Mouse (Mus musculus): ENCODE data around the gene Abca2. TPM values are rescaled to one million over a fixed set of nuclear protein-coding genes. Genes with fewer than 3 reads are reported as not detected.

Abca2 gene
- polyA plus RNA-seq (2012; rRNA removed), result 43.4 and 48.8 TPM in 2 replicates

DNA sequence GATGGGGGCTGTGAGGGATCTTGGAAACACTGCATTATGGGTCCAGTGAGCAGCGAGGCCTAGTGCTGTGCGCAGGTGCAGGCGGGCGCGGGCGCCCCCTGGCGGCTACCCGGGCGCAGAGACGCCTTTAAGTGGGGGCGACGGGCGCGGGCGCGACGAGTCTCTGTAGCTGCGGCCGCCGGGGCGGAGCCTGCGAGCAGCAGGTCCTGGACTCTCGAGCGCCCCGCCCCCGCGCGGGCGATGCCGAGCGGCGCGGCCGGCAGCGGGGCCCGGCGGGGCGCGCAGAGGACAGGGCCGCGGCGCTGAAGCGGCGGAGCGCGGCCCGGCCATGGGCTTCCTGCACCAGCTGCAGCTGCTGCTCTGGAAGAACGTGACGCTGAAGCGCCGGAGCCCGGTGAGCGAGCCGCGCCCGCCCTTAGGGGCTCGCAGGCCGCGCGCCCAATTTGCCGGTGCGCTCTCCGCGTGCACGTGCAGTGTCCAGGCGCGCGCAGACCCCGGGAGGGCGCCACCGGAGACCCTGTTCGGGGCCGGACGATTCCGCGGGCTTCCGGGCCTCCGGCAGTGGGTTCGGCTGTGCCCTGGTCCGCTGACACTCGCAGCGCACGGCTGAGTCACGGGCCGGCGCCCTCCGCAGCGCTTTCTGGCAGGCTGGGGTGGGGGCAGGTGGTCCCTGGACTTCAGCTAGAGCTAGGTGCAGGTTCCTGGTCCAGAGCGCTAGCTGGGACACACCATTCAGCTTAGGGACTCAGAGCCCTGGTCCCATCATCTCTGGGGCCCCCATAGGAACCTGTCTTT, at the start of gene Abca2:
Gene Abca2 (plus strand): TSS at position 262 of the 795 bp plus-strand sequence.

DNA sequence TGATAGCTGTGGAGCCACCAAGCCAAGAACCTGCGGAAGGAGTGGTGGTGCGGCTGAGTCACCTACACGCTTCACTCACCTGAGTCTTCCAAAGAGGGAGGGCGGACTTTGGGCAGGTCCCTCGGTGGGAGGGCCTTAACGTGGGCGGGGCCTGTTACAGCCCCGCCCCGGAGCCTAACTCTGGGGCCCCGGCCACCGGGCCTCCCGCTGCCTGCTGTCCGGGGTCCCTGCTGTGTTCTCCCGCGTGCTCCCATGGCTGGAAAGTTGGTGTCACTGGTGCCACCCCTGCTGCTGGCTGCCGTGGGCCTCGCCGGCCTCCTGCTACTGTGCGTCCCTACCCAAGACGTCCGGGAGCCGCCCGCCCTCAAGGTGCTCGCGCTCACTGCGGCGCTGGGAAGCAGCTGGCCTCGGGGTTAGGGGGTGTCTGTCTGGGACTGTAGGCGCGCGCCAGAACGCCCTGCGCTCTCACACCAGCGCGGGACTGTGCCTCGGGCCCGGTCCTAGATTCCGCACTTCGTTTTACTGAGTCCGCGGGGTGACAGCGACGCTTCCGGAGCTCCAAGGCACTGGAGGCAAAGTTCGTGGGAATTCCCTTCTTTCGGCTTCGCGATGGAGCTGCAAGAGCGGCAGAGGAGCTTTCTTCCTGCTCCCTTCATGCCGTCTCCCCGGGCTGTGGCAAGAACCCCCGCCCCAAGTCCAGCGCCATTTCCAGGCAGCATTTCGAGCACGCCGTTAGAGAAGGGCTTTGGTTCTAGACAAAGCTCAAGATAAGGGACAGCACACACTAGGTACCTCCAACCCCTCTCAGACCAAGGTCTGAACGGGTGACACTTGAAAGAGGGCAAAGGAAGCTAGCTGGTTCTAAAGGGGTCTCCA, 32.5 kb upstream of the Abca2 start, which contains the start of gene Entpd2:
Gene Entpd2 (plus strand): TSS at position 154 of the 876 bp plus-strand sequence.

DNA sequence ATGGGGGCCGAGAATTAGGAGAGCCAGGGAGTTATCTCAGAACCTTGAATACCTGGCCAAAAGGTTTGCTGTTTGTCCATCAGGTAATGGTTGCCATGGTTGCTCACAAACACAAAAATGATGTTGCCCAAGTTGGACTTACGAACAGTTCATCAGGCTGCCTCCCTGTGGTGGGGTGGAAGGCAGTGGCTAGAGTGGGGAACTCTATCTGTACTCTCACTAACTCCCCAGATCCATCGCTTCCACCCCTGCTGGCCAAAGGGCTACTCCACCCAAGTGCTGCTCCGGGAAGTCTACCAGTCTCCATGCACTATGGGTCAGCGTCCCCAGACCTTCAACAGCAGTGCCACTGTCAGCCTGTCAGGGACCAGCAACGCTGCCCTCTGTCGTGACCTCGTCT, 29.5 kb upstream of the Abca2 start, which contains the start of gene Npdc1:
Gene Npdc1 (plus strand): TSS at position 301 of the 400 bp plus-strand sequence.

DNA sequence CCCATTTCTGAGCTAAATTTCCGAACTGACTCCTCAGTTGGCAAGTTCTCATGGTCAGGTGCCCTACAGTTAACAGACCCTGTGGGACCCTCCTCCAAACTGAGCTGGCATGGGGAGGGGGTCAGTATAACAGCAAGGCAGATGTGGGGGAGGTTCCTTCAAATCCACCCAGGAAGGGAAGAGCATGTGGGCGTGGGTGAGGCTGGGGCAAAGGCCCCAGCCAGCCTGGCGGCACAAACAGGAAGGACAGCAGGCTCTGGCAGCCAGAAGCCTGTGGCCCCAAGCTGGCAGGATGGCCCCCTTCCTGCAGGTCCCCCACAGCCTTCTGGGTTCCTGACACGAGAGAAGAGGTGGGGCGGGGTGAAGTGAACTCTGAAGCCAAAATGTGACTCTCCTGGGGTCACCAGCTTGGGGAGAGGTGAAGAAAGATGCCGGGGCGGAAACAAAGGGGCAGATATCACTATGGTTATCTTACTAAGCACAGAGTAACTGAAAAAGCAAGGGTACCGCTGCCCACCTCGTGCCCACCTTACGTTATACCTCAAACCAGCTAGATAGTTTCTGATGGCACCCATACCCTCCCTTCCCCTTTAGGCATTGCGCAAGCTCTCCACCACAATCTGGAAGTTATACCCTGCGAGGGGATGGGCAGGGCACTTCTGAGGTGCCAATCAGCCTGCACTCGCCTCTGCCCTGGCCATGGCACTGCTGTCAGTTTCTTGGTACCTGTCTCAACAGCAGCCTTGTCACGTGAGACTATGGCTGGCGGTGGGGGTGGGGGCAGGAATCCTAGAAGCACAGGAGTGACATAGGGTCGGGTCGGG, 5.7 kb upstream of the Abca2 start, which contains the start of gene Fut7:
Gene Fut7 (plus strand): TSS at position 681 of the 824 bp plus-strand sequence.

DNA sequence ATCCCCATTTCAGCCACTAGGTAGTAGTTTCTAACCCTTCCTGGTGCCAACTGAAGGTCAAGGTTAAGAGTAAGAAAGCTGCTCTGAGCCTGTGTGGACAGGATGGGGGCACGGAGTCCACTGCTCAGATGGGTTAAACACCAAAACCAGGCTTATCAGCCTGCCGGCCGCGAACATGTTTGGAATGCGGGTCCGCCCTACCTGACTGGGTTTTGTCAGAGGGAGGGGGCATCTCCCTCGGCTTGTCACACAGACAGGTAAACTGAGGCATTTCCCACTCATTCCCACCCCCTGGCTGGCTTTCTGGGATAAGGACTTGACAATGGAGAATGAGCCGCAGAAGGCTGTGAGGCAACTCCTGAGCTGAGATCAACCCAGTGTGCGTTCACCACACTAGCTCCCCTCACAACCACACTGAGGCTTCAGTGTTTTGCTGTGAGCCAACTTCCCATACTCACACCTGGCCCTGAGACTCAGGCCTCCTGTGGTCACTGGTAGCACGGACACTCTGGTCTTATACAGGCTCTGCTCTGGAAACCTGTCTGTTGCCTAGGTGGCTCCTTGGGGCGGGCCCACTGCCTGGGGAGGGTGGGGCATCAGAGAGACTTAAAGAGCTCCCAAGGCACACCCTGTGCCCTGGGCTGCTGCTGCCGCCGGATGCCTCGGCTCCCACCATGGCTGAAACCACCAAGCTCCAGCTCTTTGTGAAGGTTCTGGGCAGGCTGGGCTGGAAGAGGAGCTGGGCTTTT, 27.9 kb downstream of the Abca2 start, which contains the start of gene Clic3:
Gene Clic3 (plus strand): TSS at position 634 of the 749 bp plus-strand sequence.

DNA sequence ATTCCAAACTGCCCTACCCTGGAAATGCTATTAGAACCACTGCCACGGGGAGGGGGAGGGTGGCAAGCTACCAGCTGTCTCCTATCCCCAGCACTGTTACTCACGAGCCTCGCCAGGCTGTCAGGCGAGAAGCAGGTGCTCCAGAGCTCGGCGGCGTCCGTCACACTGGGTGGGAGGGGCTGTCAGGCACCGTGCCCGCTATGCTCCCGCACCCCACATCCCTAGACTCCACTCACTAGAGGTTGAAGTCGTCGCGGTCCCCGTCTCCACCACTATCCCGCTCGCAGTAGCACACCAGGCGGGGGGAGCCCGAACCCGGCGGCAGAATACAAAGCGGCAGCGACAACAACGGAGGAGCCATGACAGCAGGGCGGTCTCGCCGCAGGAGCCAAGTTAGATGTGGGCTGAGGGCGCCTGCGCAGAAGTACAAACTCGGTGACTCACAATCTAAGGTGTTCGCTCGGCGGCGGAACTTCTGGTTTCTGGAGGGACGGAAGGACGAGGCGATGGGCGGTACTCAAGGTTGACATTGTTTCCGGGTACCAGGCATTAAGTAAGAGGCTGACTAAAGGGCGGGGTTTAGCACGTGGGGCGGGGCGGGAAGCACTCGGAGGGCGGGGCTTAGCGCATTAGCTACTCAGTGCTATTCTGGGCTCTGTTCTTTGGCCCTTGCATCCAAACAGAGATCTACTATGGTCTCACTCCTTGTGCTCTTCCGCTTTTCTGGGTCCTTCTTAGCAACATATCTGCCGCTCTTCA, 32.2 kb downstream of the Abca2 start, which contains the start of gene Paxx:
Gene Paxx (minus strand): TSS at position 544 of the 759 bp plus-strand sequence.

DNA sequence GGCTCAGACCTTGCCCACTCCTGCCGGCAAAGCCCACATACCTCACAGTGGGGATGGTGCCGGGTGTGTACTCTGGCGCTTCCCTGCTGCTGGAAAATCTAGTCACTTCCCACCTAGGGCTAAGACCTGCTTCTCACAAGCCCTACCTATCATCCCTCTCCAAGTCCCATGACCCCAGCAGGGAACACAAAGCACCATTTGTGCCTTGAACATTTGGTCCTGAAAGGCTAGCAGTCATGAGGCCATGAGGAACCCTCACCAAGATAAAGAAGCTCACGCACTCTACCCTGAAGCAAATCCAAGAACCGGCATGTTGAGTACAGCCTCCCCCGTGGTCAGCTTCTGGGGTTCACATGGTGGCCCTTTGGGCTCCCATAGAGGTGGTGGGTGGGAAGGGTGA, 41.5 kb downstream of the Abca2 start, which contains the start of gene Ptgds:
Gene Ptgds (minus strand): TSS at position 78 of the 400 bp plus-strand sequence.

DNA sequence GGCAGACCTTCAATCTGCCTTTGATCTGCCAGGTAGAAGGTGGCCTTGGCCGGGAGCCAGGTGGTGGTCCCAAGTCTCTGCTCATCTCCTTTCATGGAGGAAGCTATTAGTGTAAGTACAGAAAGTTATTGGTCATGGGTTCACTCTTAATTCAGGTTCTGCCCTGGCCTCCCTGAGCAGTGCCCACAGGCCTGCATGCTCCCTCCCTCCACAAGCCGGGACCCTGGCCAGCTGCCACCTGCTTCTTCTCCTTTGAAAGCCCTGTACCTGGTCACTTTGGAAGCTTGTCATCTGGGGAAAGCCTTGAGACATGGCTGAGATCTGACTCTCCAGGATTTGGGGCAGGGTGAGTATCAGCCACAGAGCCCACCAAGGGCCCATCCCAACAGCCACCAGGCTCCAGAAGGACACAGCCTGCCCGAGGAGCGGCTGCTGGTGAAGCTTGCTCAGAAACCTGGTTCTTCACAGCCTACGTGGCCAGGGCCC, 65.0 kb downstream of the Abca2 start, which contains the start of gene Lcn12:
Gene Lcn12 (minus strand): TSS at position 436 of the 486 bp plus-strand sequence.

Other genes starting within 250 kb of the Abca2 start
- gene Nrarp, start 247.9 kb upstream of the Abca2 start, polyA plus RNA-seq (2012; rRNA removed), result 37.0 and 53.2 TPM in 2 replicates
- 1.8 and 2.2 TPM in 2 replicates for gene Tor4a, start 231.8 kb upstream of the Abca2 start, polyA plus RNA-seq (2012; rRNA removed)
- 79.8 and 89.6 TPM in 2 replicates for gene Nelfb, start 217.2 kb upstream of the Abca2 start, polyA plus RNA-seq (2012; rRNA removed)
- not detected in 2 replicates for gene Stpg3, start 214.1 kb upstream of the Abca2 start, polyA plus RNA-seq (2012; rRNA removed)
- gene Fam166a, start 210.0 kb upstream of the Abca2 start, polyA plus RNA-seq (2012; rRNA removed), result 0.13 and 0.33 TPM in 2 replicates
- gene Tubb4b, start 204.0 kb upstream of the Abca2 start, polyA plus RNA-seq (2012; rRNA removed), result 415 and 443 TPM in 2 replicates
- gene Slc34a3, start 194.3 kb upstream of the Abca2 start, polyA plus RNA-seq (2012; rRNA removed), result not detected in 2 replicates
- gene Rnf224, start 191.9 kb upstream of the Abca2 start, polyA plus RNA-seq (2012; rRNA removed), result not detected in 2 replicates
- 91.0 and 95.4 TPM in 2 replicates for gene Rnf208, start 186.4 kb upstream of the Abca2 start, polyA plus RNA-seq (2012; rRNA removed)
- gene Cysrt1, start 186.3 kb upstream of the Abca2 start, polyA plus RNA-seq (2012; rRNA removed), result 0.06 and 0.34 TPM in 2 replicates
- gene AL732309.1, start 181.8 kb upstream of the Abca2 start, polyA plus RNA-seq (2012; rRNA removed), result 16.3 and 16.9 TPM in 2 replicates
- 24.3 and 25.3 TPM in 2 replicates for gene Tmem203, start 173.3 kb upstream of the Abca2 start, polyA plus RNA-seq (2012; rRNA removed)
- gene Tprn, start 166.1 kb upstream of the Abca2 start, polyA plus RNA-seq (2012; rRNA removed), result 9.4 and 10.5 TPM in 2 replicates
- gene Ssna1, start 156.3 kb upstream of the Abca2 start, polyA plus RNA-seq (2012; rRNA removed), result 122 and 127 TPM in 2 replicates
- gene Anapc2, start 156.2 kb upstream of the Abca2 start, polyA plus RNA-seq (2012; rRNA removed), result 121 and 122 TPM in 2 replicates
- gene Tmem210, start 140.6 kb upstream of the Abca2 start, polyA plus RNA-seq (2012; rRNA removed), result not detected in 2 replicates
- gene Lrrc26, start 138.8 kb upstream of the Abca2 start, polyA plus RNA-seq (2012; rRNA removed), result 0.08 TPM in 1 of 2 replicates, not detected in the other
- 23.9 and 26.6 TPM in 2 replicates for gene Grin1, start 109.5 kb upstream of the Abca2 start, polyA plus RNA-seq (2012; rRNA removed)
- gene Man1b1, start 96.4 kb upstream of the Abca2 start, polyA plus RNA-seq (2012; rRNA removed), result 28.2 and 34.0 TPM in 2 replicates
- 48.1 and 51.1 TPM in 2 replicates for gene Dpp7, start 72.3 kb upstream of the Abca2 start, polyA plus RNA-seq (2012; rRNA removed)
- 4.2 and 6.0 TPM in 2 replicates for gene Uap1l1, start 63.0 kb upstream of the Abca2 start, polyA plus RNA-seq (2012; rRNA removed)
- 29.5 and 39.5 TPM in 2 replicates for gene Sapcd2, start 56.4 kb upstream of the Abca2 start, polyA plus RNA-seq (2012; rRNA removed)
- 2.0 and 3.8 TPM in 2 replicates for gene Entpd2, start 32.8 kb upstream of the Abca2 start, polyA plus RNA-seq (2012; rRNA removed)
- 585 and 599 TPM in 2 replicates for gene Npdc1, start 29.4 kb upstream of the Abca2 start, polyA plus RNA-seq (2012; rRNA removed)
- gene Fut7, start 5.4 kb upstream of the Abca2 start, polyA plus RNA-seq (2012; rRNA removed), result 0.39 and 0.44 TPM in 2 replicates
- gene Clic3, start 28.1 kb downstream of the Abca2 start, polyA plus RNA-seq (2012; rRNA removed), result 0.74 and 1.3 TPM in 2 replicates
- gene Paxx, start 32.4 kb downstream of the Abca2 start, polyA plus RNA-seq (2012; rRNA removed), result 122 and 124 TPM in 2 replicates
- 65.0 and 127 TPM in 2 replicates for gene Ptgds, start 41.3 kb downstream of the Abca2 start, polyA plus RNA-seq (2012; rRNA removed)
- not detected in 2 replicates for gene Lcn12, start 65.2 kb downstream of the Abca2 start, polyA plus RNA-seq (2012; rRNA removed)
- 37.4 and 43.7 TPM in 2 replicates for gene Fbxw5, start 72.0 kb downstream of the Abca2 start, polyA plus RNA-seq (2012; rRNA removed)
- 3.2 and 4.1 TPM in 2 replicates for gene C8g, start 73.0 kb downstream of the Abca2 start, polyA plus RNA-seq (2012; rRNA removed)
- 13.1 and 14.5 TPM in 2 replicates for gene Traf2, start 118.2 kb downstream of the Abca2 start, polyA plus RNA-seq (2012; rRNA removed)
- 199 and 206 TPM in 2 replicates for gene Edf1, start 129.1 kb downstream of the Abca2 start, polyA plus RNA-seq (2012; rRNA removed)
- gene Mamdc4, start 146.1 kb downstream of the Abca2 start, polyA plus RNA-seq (2012; rRNA removed), result 6.3 and 6.6 TPM in 2 replicates
- 181 and 195 TPM in 2 replicates for gene Phpt1, start 146.5 kb downstream of the Abca2 start, polyA plus RNA-seq (2012; rRNA removed)
- gene Ajm1, start 153.1 kb downstream of the Abca2 start, polyA plus RNA-seq (2012; rRNA removed), result 15.8 and 18.1 TPM in 2 replicates
- 83.7 and 90.9 TPM in 2 replicates for gene Rabl6, start 179.8 kb downstream of the Abca2 start, polyA plus RNA-seq (2012; rRNA removed)
- 0.01 TPM in 1 of 2 replicates, not detected in the other for gene Ccdc183, start 189.0 kb downstream of the Abca2 start, polyA plus RNA-seq (2012; rRNA removed)
- gene Tmem141, start 193.3 kb downstream of the Abca2 start, polyA plus RNA-seq (2012; rRNA removed), result 27.9 and 35.4 TPM in 2 replicates
- 1.1 TPM in 2 replicates for gene Fcna, start 199.3 kb downstream of the Abca2 start, polyA plus RNA-seq (2012; rRNA removed)
- not detected in 2 replicates for gene Lcn8, start 224.4 kb downstream of the Abca2 start, polyA plus RNA-seq (2012; rRNA removed)
- gene Lcn5, start 229.2 kb downstream of the Abca2 start, polyA plus RNA-seq (2012; rRNA removed), result not detected in 2 replicates
- not detected in 2 replicates for gene Lcn6, start 248.1 kb downstream of the Abca2 start, polyA plus RNA-seq (2012; rRNA removed)